8 mouse cellular contexts compared by ENCODE assay signal in the genomic region with DNA sequence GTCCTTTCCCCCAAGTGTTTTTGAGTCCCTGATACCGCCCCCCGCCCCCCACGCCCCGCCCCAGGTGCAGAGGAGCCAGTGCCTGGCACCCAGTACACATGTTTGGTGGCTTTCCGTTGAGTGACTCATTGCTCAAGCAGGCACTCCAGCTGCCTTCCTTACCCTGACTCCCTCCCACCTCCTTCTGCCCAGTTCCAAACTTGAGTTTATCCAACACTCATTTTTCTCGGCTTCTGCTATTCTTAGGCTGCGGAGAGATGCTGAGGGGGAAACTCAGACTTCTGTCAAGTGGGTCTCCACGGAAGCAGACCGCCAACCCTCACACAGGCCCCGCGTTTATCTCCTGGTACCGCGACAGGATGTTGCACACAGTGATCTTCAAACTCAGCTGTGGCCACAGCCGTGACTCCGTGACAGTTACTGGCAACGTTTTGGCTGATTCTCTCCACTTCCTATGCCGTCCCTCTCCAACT. TPM values are rescaled to one million over a fixed set of nuclear protein-coding genes. Genes with fewer than 3 reads are reported as not detected.
DNase-seq lines count a peak whose midpoint lies in the region; ATAC-seq and TF ChIP-seq lines count a peak whose summit lies in the region.

No protein-coding gene starts in this region.

- peak overlapping the region; percentile 60 for H3K4me2 ChIP-seq in heart, embryonic 11.5 days

- WGBS in heart, embryonic 11.5 days (ENCODE audit: insufficient replicate concordance): 6% methylated on average over 17 of the region's 17 CpGs
- 3% methylated on average over 17 of the region's 17 CpGs for WGBS in spleen, adult 2 months
- WGBS in cerebellum, adult 2 months: 16% methylated on average over 17 of the region's 17 CpGs

- peak overlapping the region; percentile 58 for H3K27ac ChIP-seq in heart, embryonic 11.5 days (ENCODE audit: low read depth, low read length)
- H3K27ac ChIP-seq in spleen, adult 2 months (ENCODE audit: insufficient read depth, low read length): peak overlapping the region; percentile 72
- H3K27ac ChIP-seq in cerebellum, adult 2 months (ENCODE audit: insufficient read depth, low read length): no peak overlapping the region

- TF ChIP-seq CTCF in spleen, adult 2 months (IDR thresholded peaks at IDR 0.05; ENCODE audit: extremely low read depth, insufficient read depth, insufficient read length, insufficient replicate concordance): no peak
- TF ChIP-seq CTCF in cerebellum, adult 2 months (IDR thresholded peaks at IDR 0.05; ENCODE audit: borderline replicate concordance, insufficient read depth, low read depth, low read length): no peak

- TF ChIP-seq POLR2A in spleen, adult 2 months (IDR thresholded peaks at IDR 0.05; ENCODE audit: low read depth, low read length): no peak
- TF ChIP-seq POLR2A in cerebellum, adult 2 months (IDR thresholded peaks at IDR 0.05; ENCODE audit: borderline replicate concordance, insufficient read depth, low read length): no peak

- peak overlapping the region; percentile 28 for H3K4me3 ChIP-seq in heart, embryonic 11.5 days (ENCODE audit: low read depth, low read length)
- peak overlapping the region; percentile 55 for H3K4me3 ChIP-seq in spleen, adult 2 months (ENCODE audit: extremely low read depth, insufficient read depth, insufficient read length)
- H3K4me3 ChIP-seq in cerebellum, adult 2 months (replicated peaks; ENCODE audit: insufficient read depth, low read depth, low read length): no peak overlapping the region

- H3K27me3 ChIP-seq in heart, embryonic 11.5 days (ENCODE audit: control insufficient read depth, insufficient read depth, low read length): no peaks in the 10 kb centered on the region
- H3K27me3 ChIP-seq in spleen, adult 2 months (ENCODE audit: control insufficient read depth, insufficient read depth, low read length): no peaks in the 10 kb centered on the region
- H3K27me3 ChIP-seq in cerebellum, adult 2 months (ENCODE audit: control insufficient read depth, insufficient read depth, low read length): no peaks in the 10 kb centered on the region

- peak; percentile 57 for DNase-seq in ovary, adult 18-20 months (ENCODE audit: low spot score)
- DNase-seq in ovary, postnatal 10 days (ENCODE audit: low spot score): no peak
- DNase-seq in c-Kit-positive CD71-positive TER-119-positive erythroid progenitor cells, embryonic 14.5 days (ENCODE audit: low spot score): peak; percentile 13
- DNase-seq in layer of hippocampus, postnatal 36 days: peak; percentile 55 to 59
- DNase-seq in lung, postnatal 10 days: peak; percentile 81
- DNase-seq in spleen, adult 2 months (ENCODE audit: low read depth in 1 of 2, low spot score in 2 of 2): peak in 1 of 2 experiments; percentile 58
- no peak for DNase-seq in cerebellum, adult 2 months

- no peaks in the 10 kb centered on the region for H3K9me3 ChIP-seq in heart, embryonic 11.5 days (replicated peaks; ENCODE audit: control insufficient read depth, low read length)

- no peaks in the 10 kb centered on the region for H3K4me1 ChIP-seq in heart, embryonic 11.5 days (ENCODE audit: control insufficient read depth, insufficient read depth, low read length)
- no peaks in the 10 kb centered on the region; the same call in 1 of the 2 replicates for H3K4me1 ChIP-seq in spleen, adult 2 months (ENCODE audit: control insufficient read depth, insufficient read depth, insufficient read length)
- no peaks in the 10 kb centered on the region for H3K4me1 ChIP-seq in cerebellum, adult 2 months (ENCODE audit: control insufficient read depth, insufficient read depth, low read length)

- peak overlapping the region; percentile 34 for H3K9ac ChIP-seq in heart, embryonic 11.5 days (ENCODE audit: low read depth, low read length)

- H3K36me3 ChIP-seq in heart, embryonic 11.5 days (ENCODE audit: control insufficient read depth, insufficient read depth, low read length): no peaks in the 10 kb centered on the region
- no peaks in the 10 kb centered on the region for H3K36me3 ChIP-seq in spleen, adult 2 months (ENCODE audit: control insufficient read depth, insufficient read depth, low read length)

- 0 out of 2 replicates have a peak, but pooled peaks have one; percentile 59 for ATAC-seq in heart, embryonic 11.5 days (replicated peaks; ENCODE audit: insufficient number of reproducible peaks, low FRiP score, low TSS enrichment)

RNA-seq across cellular contexts. Expression of a gene that starts 13.6 kb away (rescaled TPM):
- 0.53 TPM in 1 of 2 replicates, not detected in the other for polyA plus RNA-seq in heart, embryonic 11.5 days (2014; fragmentation: Nextera tagmentation; extraction: Ambion mirVana)
- total RNA-seq in layer of hippocampus, postnatal 36 days (2021): under 1 TPM; 0.40 to 0.55 TPM
- polyA plus RNA-seq in spleen, adult 2 months (2012; rRNA removed): 7.3 and 9.8 TPM in 2 replicates
- 0.68 and 1.1 TPM in 2 replicates for polyA plus RNA-seq in cerebellum, adult 2 months (2012; rRNA removed)

Comparison
In these comparisons a context has a peak if more than half of its experiments do, and no peak if none do; other contexts are left out.
1. DNase-seq: peak in ovary, adult 18-20 months (single experiment), c-Kit-positive CD71-positive TER-119-positive erythroid progenitor cells, embryonic 14.5 days (single experiment), layer of hippocampus, postnatal 36 days (2 of 2) and lung, postnatal 10 days (single experiment); none in ovary, postnatal 10 days (single experiment) and cerebellum, adult 2 months (0 of 2).